Mouse (Mus musculus) spleen, adult 12 weeks (tissue): ENCODE results near the gene Rtkn2.
"Not testable (repeated sequence)": the region's sequence is repeated elsewhere in the genome, so short reads cannot be mapped to it uniquely, and the experiment has no call there.

Source experiments
- DNase-seq: peaks from one replicate; pipeline ENCODE4 v3.0.0; 2022; ENCODE audit warnings: low spot score

Gene Rtkn2

DNA sequence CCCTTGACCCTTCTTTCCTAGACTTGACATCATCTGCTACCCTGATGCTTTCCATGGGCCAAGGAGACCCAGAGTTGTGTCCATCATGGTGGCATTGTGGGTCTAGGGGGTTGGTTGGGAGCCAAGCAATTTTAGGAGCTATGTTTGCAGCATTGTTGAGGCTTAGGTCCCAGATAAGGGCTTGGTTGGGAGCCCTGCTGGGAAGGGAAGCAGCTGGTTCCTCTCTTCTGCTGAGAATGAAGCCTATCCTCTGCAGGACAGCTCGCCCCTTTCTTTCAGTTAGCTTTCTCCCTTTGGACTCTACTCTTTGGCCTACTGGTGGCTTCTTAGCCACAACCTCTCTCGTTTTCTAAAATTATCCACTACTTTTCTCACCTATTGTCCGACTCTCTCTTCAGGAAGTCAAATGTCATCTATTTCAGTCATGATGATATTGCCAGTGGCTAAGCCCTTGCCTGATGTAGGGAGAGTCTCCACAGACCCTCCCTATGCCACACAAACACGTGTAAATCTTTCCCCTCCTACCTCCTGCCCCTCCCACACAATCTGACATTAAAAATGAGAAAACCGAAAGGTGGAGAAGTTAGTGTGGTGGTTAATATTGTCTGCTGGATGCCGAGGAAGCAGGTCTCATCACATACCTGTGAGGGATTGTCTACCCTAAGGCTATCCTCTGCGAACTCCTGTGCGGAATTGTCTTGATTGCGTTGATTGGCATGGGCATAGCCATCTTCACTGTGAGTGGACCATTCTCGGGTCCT lies 100.7 kb downstream of the Rtkn2 start:
- no peak for DNase-seq

DNA sequence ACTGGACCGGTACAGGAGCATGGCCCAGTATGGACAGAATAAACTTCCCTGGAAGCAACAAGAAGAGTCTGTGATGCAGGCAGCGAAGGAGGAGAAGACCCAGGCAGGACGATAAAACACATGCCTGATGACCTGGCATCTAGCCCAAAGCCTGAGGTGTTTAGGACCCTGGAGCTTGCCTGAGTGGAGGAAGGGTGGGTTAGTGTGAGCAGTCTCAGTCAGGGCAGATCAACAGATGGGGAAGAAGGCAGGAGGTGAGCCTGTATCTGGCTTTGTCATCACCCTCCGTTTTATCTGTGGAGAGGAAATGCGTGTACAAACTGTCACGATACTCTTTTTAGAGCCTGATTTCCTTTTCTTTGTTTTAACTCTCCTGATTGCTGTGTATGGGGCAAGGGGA lies 102.3 kb downstream of the Rtkn2 start:
- no peak for DNase-seq

DNA sequence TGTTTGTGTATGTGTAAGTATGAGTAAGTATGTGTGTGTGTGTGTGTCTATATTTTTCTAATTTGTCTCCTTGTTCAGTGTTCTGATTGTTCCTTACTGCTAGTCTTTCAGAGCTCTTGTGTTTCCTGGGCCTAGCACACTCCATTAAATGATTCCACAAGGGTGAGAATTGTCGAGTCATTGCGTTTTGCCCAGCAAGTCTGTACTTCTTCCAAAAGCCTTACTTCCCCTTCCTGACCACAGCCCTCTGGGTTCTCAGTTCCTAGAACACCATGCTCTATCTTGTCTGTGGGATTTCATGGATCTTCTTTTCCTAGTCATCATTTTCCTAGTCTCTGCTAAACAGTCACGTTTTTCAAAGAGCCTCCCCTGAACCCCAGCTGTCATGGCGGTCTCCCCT lies 106.2 kb downstream of the Rtkn2 start:
- no peak for DNase-seq

DNA sequence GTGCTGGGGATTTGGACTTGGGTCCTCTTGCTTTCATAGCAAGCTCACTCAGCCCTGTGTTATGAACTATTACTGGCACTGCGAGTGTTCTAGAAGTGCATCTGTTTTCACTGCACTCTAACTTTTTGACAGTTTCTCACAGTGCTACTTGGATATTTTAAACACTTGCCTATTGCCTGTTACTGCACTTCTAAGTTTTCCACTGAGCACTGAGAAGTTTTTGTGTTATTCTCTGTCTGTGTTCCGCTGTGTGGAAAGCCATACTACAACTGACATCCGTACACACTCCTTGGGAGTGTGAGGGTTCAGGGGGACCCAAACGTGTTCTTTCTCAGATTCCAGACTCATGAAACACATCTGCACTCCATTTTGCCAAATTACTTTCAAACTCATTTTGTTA lies 107.6 kb downstream of the Rtkn2 start:
- no peak for DNase-seq

DNA sequence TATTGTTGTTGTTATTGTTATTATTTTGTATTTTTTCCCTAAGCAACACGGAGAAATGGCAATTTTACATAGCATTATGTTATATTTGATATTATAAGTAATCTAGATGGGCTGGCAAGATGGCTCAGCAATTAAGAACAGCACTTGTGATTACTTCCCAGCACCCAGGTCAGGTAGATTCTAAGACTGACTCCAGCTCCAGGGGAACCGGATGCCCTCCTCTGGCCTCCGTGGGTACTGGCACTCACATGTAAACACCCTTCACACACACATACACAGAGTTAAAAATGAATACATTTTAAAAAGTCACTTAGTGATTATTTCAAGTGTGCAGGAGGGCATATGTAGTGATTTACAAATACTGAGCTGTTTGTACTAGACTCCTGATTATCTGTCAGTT lies 108.4 kb downstream of the Rtkn2 start:
- DNase-seq, result no peak

DNA sequence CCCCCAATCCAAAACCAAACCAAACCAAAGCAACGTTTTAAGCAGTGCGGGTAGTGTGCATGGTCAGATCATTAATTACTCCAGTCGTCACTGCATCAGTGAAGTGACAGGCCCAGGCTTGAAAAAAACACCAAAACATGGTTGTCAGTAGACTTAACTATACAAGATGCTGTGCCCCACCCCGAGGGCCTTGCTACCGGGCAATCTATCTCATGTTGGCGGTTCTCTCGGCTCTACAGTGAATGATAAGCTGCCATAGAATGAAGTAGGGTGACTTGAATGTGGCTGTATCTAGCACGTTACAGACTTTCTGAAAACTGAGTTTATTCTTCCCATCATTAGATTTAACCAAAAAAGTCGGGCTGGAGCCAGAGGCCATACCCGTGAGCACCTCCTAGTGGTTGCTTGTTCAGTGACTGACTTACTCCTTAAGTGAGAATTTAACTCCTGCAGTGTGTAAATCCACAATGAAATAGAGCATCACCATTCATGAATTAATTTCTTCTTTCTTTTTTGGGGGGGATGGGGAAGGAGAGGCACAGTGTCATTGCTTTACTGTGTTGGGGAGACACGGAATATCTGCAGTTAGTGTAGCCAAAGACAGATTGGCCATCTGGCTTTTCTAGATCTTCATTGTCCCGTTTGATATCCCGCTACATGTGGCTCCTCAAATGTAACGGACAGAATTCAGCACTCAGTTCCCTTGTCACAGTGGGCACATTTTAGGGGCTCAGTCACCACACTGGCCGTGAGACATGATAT lies 110.2 kb downstream of the Rtkn2 start:
- DNase-seq, result no peak

DNA sequence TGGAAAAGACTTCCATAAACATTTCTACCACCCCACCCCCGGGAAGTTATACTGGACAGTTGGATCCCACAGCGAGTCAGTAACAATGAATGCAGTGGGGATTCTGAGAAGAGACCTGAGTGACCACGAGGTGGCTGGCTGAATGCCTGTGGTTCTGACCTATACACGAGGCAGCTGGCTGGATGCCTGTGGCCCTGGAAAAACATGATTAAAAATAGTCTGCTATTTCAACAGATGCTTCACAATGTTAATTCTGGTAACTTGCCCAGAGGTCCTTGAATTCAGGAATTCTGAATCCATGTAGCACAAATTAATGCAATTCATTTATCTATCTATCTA lies 110.8 kb downstream of the Rtkn2 start:
- no peak for DNase-seq

DNA sequence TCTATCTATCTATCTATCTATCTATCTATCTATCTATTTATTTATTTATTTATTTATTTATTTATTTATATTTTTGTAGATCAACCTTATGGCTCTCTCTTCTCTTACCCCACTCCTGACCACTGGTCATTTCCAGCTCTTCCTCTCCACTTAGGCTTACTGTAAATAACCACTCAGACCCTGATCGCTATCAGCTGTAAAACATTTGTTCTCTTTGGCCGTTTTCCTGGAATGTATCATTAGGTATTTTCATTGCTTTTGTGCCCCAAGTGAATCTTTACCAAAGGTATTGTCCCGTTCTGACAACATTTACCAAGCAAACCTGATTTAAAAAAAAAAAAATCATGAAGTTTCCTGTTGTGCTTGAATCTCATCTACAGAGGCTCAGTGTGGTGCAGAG lies 111.2 kb downstream of the Rtkn2 start:
- DNase-seq, result no peak

DNA sequence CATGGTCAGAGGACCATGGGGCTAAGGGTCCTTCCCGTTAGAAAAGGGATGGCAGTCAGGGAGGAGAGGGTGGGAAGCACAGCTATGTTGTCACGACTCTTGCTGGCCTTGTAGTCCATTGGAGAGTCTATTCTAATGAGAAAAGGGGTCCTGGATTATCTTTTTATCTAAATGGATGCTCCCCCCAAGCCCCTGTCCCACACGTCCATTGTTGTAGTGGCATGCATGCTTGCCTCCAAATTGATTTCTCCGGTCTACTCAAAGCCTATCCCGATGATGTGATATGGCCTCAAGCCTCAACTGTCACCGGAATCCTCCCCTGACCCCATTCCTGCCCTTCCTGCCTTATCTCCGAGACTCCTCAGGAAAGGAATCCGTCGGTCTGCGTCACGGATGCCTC lies 111.6 kb downstream of the Rtkn2 start:
- no peak for DNase-seq

DNA sequence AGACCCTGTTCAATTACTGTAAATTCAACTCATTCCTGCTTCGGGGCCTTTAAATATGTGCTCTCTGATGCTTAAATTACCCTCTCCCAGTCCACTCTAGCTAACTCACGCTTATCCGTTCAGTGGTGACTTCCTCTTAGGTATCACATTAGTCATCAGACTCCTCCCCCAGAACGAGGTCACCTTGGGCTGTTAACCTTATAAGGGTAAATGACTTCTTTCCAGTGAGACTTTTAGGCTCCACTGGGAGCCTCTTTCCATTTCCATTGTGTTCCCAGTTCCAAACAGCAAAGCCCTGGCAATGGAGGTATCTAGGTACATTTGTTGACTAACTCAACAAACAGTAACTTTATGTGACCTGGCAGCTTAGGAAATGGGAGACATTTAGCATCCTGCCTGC lies 112.5 kb downstream of the Rtkn2 start:
- DNase-seq, result no peak

DNA sequence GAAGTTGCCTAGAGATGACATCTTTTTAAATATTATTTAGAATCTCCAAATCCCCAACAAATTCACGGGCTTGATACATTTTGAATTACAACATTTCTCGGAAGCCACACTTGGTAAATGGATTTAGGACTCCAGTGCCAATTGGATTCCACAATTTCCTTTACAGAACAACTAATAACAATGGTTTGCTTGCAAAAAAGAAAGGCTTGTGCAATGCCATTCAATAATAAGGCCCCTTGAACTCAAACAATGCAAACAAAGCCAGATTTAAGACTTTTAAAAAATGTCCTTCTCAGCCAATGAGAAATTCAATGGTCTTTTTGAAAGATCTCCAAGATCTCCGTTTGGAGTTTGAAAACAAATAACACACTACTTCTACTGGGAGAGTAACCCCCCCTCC lies 114.1 kb downstream of the Rtkn2 start:
- DNase-seq, result no peak

DNA sequence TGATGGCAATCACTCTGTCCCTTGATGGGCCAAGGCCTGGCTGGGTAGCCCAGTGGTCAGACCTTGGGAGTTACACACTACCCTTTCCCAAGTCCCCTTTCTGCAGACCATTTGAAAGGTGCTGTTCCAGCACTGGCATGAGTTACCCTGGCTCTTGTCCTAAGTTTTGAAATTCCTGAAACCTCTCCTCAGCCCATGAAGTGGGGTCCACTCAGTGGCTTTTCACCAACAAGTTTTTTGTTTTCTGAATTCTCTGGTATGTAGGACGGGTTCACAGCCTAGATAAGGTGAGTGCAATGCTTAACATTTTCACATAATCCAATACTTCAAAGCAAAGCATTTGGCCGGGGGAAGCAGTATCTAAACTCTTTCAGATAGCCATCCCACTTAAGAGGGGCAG lies 115.8 kb downstream of the Rtkn2 start:
- DNase-seq, result no peak

DNA sequence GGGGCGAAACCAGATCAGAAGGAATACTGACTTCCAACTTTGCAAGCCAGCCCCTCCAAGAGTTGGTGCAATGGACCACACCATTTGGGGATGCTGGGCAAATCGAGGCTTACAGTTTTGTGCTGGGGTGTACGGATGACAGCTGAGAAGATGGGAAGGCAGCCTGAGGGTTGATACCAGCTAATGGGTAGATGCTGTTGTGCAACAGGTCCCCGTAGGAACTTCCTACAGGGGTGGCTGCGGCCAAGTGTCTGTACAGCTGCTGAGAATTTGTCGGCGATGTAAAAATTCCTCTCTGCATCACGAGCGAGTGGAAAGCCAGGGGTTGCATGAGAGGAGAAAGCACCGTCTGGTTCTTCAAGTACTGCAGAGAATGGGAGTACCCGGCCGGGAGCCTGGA lies 117.0 kb downstream of the Rtkn2 start:
- DNase-seq, result no peak

DNA sequence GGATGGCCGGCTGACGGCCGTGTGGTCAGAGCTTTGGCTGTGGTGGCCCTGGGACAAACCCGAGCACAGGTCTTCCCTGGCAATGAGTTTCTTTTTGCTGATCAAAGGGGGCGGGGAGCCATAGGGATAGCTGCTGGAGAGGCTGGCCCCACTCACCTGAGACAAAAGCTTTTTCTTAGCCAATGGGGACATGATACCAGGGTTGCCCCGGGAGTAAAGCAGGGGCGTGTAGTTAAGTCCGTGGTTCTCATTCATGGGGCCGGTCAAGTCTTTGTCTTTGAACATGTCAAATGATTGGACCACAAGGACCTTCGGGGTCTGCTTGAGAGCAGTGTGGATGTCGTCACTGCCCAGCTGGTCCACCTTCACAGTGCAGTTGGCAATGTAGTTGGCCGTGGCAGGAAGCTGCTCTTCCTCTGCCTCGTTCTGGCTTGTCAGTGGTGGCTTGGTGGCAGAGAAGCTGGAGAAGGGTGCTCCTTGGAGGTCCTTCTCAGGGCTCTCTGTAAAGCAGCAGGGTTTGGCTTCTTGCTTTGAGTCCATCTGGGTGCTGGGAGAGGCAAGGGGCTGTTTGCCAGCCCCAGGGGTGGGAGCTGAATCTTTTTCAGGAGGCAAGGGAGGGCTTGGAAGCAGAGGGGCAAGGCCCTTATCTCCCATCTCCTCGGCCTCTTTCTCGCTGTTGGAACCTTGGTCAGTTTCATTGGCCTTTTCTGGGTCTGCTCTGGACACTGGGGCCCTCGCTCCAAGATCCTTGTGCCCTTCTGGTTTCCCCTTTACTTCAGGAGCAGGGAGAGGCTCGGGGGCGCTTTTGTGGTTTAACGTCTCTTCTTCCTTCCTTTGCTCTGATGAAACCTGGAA lies 118.7 kb downstream of the Rtkn2 start:
- DNase-seq, result no peak

DNA sequence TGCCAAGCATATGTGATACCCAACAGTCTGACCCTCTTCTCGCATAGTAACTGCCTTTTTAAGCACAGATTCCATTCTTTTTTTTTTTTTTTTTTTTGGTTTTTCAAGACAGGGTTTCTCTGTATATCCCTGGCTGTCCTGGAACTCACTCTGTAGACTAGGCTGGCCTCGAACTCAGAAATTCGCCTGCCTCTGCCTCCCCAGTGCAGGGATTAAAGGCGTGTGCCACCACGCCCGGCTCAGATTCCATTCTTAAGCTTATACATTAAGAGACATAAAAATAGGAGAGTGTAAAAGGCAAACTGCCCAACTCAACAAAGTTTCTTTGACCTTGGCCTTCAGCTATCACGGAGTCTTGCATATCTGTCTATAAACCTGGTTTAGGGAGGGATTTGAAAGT lies 120.4 kb downstream of the Rtkn2 start:
- DNase-seq, result not testable (repeated sequence)

DNA sequence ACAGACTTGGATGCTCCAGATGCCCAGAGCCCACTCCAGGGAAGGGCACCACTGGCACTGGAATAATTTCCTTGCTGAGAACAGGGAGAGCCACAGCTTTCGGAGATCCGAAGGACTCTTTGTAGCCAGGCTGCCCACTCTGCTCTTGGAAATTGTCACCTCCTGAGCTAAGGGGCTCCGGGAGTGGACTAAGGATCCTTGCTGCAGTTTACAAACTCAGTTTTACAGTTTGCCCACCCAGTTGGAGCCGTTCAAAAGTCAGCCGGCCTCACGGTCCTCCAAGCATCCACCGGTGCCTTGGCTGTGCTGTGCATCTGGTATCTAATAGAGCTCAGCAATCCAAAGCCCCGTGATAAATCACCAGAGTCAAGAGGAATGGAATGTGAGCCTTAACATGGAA lies 121.1 kb downstream of the Rtkn2 start:
- DNase-seq, result no peak

DNA sequence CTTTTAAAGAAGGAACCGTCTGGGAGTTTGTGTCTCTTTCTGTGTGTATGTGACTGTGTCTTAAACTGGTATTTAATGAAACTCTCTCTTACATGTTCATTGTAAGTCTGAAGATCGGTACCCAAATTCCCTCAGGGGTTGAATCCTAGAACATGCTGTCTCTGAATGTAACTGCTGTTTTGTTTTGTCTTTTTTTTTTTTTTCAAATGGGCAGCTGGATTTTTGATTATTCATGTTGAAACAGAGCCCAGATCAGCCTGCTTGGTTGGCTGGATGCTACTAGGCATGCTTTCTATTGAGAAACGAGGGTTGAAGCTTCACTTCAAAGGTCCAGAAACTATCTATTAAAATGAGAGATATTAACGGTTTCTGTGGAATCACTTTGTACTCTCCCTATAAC lies 121.9 kb downstream of the Rtkn2 start:
- no peak for DNase-seq

DNA sequence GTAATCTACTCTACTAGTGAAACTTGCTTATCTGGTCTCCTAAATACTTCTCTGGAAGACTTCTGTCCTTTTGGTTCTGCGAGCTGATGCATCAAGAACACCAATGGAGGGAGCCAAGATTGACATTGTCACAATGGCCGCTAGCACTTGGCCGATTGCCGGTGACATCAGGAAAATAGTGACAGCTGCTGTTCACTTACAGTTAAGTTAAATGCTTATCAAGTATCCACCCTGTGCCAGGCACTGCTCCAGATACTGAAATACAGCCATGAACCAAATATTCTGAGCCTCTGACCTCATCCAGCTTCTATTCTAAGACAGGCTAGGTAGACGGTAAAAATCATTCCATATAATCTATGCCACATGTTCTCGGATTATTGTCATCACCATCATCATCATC lies 123.2 kb downstream of the Rtkn2 start:
- DNase-seq, result no peak

DNA sequence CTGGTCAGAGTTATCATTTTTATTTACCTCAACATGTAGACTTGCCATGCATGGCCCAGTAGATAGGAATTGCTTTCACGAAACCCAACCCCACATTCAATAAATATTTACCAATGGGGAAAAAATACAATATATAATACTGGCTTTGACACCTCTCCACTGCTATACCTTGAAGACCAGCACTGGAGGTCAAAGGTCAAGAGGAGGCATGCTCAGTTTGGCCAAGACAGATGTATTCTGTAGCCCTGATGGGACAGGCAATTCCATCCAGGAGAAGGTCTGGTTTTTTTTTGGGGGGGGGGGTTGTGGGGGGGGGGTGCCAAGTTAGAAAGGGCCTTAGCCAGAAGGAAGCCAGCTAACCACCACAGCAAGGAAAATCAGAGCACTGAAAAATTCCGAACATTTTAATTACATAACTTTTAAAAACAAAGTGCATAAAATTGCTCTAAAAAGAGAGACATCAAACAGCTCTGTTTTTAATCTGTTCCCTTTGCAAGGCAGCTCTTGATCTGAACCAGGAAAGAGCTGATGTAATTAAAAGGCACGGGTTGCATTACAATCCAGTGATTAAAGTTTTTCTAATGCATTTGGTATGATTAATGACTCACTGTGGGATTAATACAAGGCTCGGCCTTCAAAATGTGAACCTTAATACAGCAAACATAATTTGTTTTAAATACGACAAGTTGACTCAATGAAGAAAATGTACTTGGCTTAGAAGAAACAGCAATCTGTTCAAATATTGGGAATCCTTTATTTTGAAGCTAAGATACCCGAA lies 123.9 kb downstream of the Rtkn2 start:
- no peak for DNase-seq

DNA sequence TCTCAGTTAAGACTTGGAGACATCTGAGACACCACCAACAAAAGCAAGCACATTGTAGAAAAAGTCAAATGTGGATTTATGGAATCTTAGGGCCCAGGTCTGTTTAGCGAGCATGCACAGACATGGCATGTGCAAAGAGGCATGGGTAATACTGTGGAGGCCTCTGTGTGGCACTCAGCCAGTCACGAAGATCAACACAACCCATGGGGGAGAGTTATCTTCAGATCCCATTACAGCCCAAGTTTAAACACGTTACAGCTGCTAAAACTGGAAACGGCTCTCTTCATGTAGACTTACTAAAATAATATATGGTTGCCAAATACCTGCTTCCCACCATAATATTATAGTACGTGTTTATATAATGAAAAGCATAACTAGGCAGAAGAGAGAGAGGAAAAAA lies 124.6 kb downstream of the Rtkn2 start:
- DNase-seq, result no peak

DNA sequence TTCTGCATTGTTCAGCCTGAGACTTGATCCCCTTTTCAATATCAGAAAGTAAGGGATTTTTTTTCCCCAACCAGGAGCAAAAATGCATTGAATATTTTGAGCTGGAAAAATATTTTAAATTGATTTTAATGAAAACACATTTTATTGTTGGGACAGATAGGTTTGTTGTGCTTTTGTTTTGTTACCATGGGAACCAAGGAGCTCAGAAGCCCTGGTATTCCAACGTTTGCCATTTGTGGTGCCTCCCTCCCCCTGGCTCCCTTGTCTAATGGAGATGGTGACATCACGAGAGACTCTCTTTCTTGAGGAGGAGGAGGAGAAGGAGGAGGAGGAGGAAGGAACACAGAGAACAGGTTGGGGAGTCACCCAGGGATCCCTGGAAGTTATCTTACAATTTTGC lies 125.1 kb downstream of the Rtkn2 start:
- DNase-seq, result no peak
